Mouse (Mus musculus) NIH3T3 (cell line): ENCODE measurements around the gene Gm11213.

ENCODE experiments used
- DNase-seq: peaks from one replicate; pipeline ENCODE4 v3.0.0-alpha.2; 2012; ENCODE audit warnings: low read depth

The Gm11213 gene

GRCm38 (mm10) chr4:63604945-63605344 lies at the start of gene Gm11213:
Gm11213 (minus strand) TSS chr4:63605261.
- DNase-seq: no peak

- no peak for DNase-seq
Measured at GRCm38 (mm10) chr4:63654381-63654780, 49.3 kb upstream of the Gm11213 start.

- no peak for DNase-seq
Measured at GRCm38 (mm10) chr4:63643956-63644726, 39.1 kb upstream of the Gm11213 start.

- peak; percentile 41 for DNase-seq
Measured at GRCm38 (mm10) chr4:63639842-63640241, 34.8 kb upstream of the Gm11213 start.

GRCm38 (mm10) chr4:63638603-63639002 lies 33.5 kb upstream of the Gm11213 start:
- peak; percentile 67 for DNase-seq

GRCm38 (mm10) chr4:63633181-63633580 lies 28.1 kb upstream of the Gm11213 start:
- DNase-seq: peak; percentile 39

GRCm38 (mm10) chr4:63627111-63627510 lies 22.1 kb upstream of the Gm11213 start:
- DNase-seq: no peak

- DNase-seq: no peak
Measured at GRCm38 (mm10) chr4:63625563-63626080, 20.6 kb upstream of the Gm11213 start.

- peak; percentile 69 for DNase-seq
Measured at GRCm38 (mm10) chr4:63622378-63622835, 17.3 kb upstream of the Gm11213 start, which contains the start of gene Tex48. Tex48 (minus strand) TSS chr4:63622428.

GRCm38 (mm10) chr4:63621861-63622260 lies 16.8 kb upstream of the Gm11213 start:
- peak; percentile 58 for DNase-seq

- peak; percentile 33 for DNase-seq
Measured at GRCm38 (mm10) chr4:63608391-63608790, 3.3 kb upstream of the Gm11213 start.

GRCm38 (mm10) chr4:63605968-63606367 lies 907 bp upstream of the Gm11213 start:
- DNase-seq: no peak

- no peak for DNase-seq
Measured at GRCm38 (mm10) chr4:63605545-63605944, 484 bp upstream of the Gm11213 start.

- no peak for DNase-seq
Measured at GRCm38 (mm10) chr4:63601263-63601662, 3.8 kb downstream of the Gm11213 start.

GRCm38 (mm10) chr4:63600786-63601185 lies 4.3 kb downstream of the Gm11213 start:
- no peak for DNase-seq

GRCm38 (mm10) chr4:63596010-63596409 lies 9.1 kb downstream of the Gm11213 start:
- DNase-seq: no peak

GRCm38 (mm10) chr4:63595259-63595658 lies 9.8 kb downstream of the Gm11213 start:
- DNase-seq: no peak

- no peak for DNase-seq
Measured at GRCm38 (mm10) chr4:63594459-63595110, 10.5 kb downstream of the Gm11213 start.

- DNase-seq: no peak
Measured at GRCm38 (mm10) chr4:63590538-63590937, 14.5 kb downstream of the Gm11213 start.

- DNase-seq: no peak
Measured at GRCm38 (mm10) chr4:63589987-63590386, 15.1 kb downstream of the Gm11213 start.

- DNase-seq: no peak
Measured at GRCm38 (mm10) chr4:63586240-63586639, 18.8 kb downstream of the Gm11213 start.

- no peak for DNase-seq
Measured at GRCm38 (mm10) chr4:63585216-63585615, 19.8 kb downstream of the Gm11213 start.

- DNase-seq: peak; percentile 66
Measured at GRCm38 (mm10) chr4:63582580-63582979, 22.5 kb downstream of the Gm11213 start.
